Mouse (Mus musculus) embryonic facial prominence, embryonic 15.5 days (tissue): ENCODE measurements around the gene Lama2. TPM values are rescaled to one million over a fixed set of nuclear protein-coding genes. Genes with fewer than 3 reads are reported as not detected.

Experiments
- ATAC-seq: fragments of 200-750 bp; cut with Nextera tagmentation; 2 replicates; pipeline ENCODE4 v1.8.0; 2017; ENCODE audit warnings: low read depth, moderate TSS enrichment; ENCODE audit not compliant: insufficient number of reproducible peaks, low FRiP score, low TSS enrichment
- H3K27ac ChIP-seq: fragments of 300-500 bp; sonication (generic); replicated peaks from 2 replicates; pipeline ENCODE4 v1.5.1; 2015; ENCODE audit warnings: mild to moderate bottlenecking, inconsistent platforms
- H3K27me3 ChIP-seq: fragments of 300-500 bp; sonication (generic); 2 replicates; pipeline ENCODE4 v1.6.1; 2015; ENCODE audit warnings: inconsistent platforms
- H3K36me3 ChIP-seq: fragments of 300-500 bp; sonication (generic); 2 replicates; pipeline ENCODE4 v1.6.1; 2015; ENCODE audit warnings: mild to moderate bottlenecking, inconsistent platforms
- H3K4me1 ChIP-seq: fragments of 300-500 bp; sonication (generic); 2 replicates; pipeline ENCODE4 v1.6.1; 2015; ENCODE audit warnings: inconsistent platforms
- H3K4me2 ChIP-seq: fragments of 300-500 bp; sonication (generic); replicated peaks from 2 replicates; pipeline ENCODE4 v1.6.1; 2015; ENCODE audit warnings: mild to moderate bottlenecking, inconsistent platforms
- H3K4me3 ChIP-seq: fragments of 300-500 bp; sonication (generic); replicated peaks from 2 replicates; pipeline ENCODE4 v1.5.1; 2015; ENCODE audit warnings: mild to moderate bottlenecking, inconsistent platforms
- H3K9ac ChIP-seq: fragments of 300-500 bp; sonication (generic); 2 replicates; pipeline ENCODE4 v1.6.1; 2015; ENCODE audit warnings: inconsistent platforms
- H3K9me3 ChIP-seq: fragments of 300-500 bp; sonication (generic); replicated peaks from 2 replicates; pipeline ENCODE4 v1.6.1; 2016; ENCODE audit warnings: inconsistent platforms
- WGBS: fragments of 180-500 bp; shearing (Covaris S2); methylation state at CpG from one replicate; pipeline ENCODE4 v1.1.7; 2015; 5-methylcytosine and 5-hydroxymethylcytosine counted together
- polyA plus RNA-seq: library from polyadenylated mRNA; unstranded; fragments of >200 nt; fragmentation: Nextera tagmentation; extraction: Ambion mirVana; gene quantifications from 2 replicates; pipeline ENCODE4 v1.2.1, GENCODE M21; 2015

Gene Lama2
- polyA plus RNA-seq, 1 experiment from 2014 or later, result 22.8 TPM

- no peak for ATAC-seq
- 46% methylated on average over 2 of the region's 2 CpGs for WGBS
- Histone ChIP-seq H3K4me3 (no peak overlapping the region), H3K27ac (no peak overlapping the region), H3K36me3 (no peaks in the 10 kb centered on the region), H3K27me3 (no peaks in the 10 kb centered on the region), H3K9me3 (no peaks in the 10 kb centered on the region), H3K4me2 (no peak overlapping the region), H3K9ac (no peak overlapping the region), H3K4me1 (no peaks in the 10 kb centered on the region)
Measured at GRCm38 (mm10) chr10:27382887-27383609, 236.5 kb downstream of the Lama2 start.

GRCm38 (mm10) chr10:27378286-27378685 is 241.3 kb downstream of the Lama2 start:
- Histone ChIP-seq H3K27ac (no peak overlapping the region), H3K4me2 (no peak overlapping the region)

GRCm38 (mm10) chr10:27344278-27344677 is 275.3 kb downstream of the Lama2 start:
- Histone ChIP-seq H3K36me3 (0 out of 2 replicates have a peak, but pooled peaks cover 6% of the 10 kb centered on the region), H3K4me2 (no peak overlapping the region), H3K4me3 (no peak overlapping the region), H3K9ac (no peak overlapping the region), H3K4me1 (no peaks in the 10 kb centered on the region), H3K27me3 (no peaks in the 10 kb centered on the region), H3K27ac (no peak overlapping the region), H3K9me3 (no peaks in the 10 kb centered on the region)
- ATAC-seq, result no peak
- 37% methylated on average over 7 of the region's 7 CpGs for WGBS

More at GRCm38 (mm10) chr10:27378286-27378685, 241.3 kb downstream of the Lama2 start:
- no peaks in the 10 kb centered on the region for H3K4me1 ChIP-seq
- peak; percentile 39 for ATAC-seq
- no peaks in the 10 kb centered on the region for H3K27me3 ChIP-seq
- 15% methylated on average over 1 of the region's 1 CpGs for WGBS
- H3K36me3 ChIP-seq, result no peaks in the 10 kb centered on the region
- no peak overlapping the region for H3K4me3 ChIP-seq
- no peak overlapping the region for H3K9ac ChIP-seq
- H3K9me3 ChIP-seq, result no peaks in the 10 kb centered on the region

- Histone ChIP-seq H3K4me2 (no peak overlapping the region), H3K4me3 (no peak overlapping the region), H3K9me3 (no peaks in the 10 kb centered on the region), H3K27me3 (no peaks in the 10 kb centered on the region), H3K4me1 (no peaks in the 10 kb centered on the region), H3K27ac (no peak overlapping the region), H3K9ac (no peak overlapping the region), H3K36me3 (no peaks in the 10 kb centered on the region)
- no peak for ATAC-seq
- WGBS, result 56% methylated on average over 4 of the region's 4 CpGs
Measured at GRCm38 (mm10) chr10:27322410-27322990, 297.1 kb downstream of the Lama2 start.

GRCm38 (mm10) chr10:27307444-27307843 is 312.1 kb downstream of the Lama2 start:
- Histone ChIP-seq H3K9ac (no peak overlapping the region), H3K36me3 (no peaks in the 10 kb centered on the region), H3K27me3 (no peaks in the 10 kb centered on the region), H3K9me3 (no peaks in the 10 kb centered on the region), H3K4me3 (no peak overlapping the region), H3K27ac (no peak overlapping the region), H3K4me1 (no peaks in the 10 kb centered on the region), H3K4me2 (no peak overlapping the region)
- ATAC-seq, result no peak
- 83% methylated on average over 8 of the region's 8 CpGs for WGBS

- H3K9me3 ChIP-seq, result no peaks in the 10 kb centered on the region
- WGBS, result 47% methylated on average over 3 of the region's 3 CpGs
- no peak overlapping the region for H3K27ac ChIP-seq
- no peaks in the 10 kb centered on the region for H3K27me3 ChIP-seq
- H3K9ac ChIP-seq, result no peak overlapping the region
- no peak overlapping the region for H3K4me3 ChIP-seq
- no peaks in the 10 kb centered on the region for H3K4me1 ChIP-seq
- no peak for ATAC-seq
- no peaks in the 10 kb centered on the region for H3K36me3 ChIP-seq
- no peak overlapping the region for H3K4me2 ChIP-seq
Measured at GRCm38 (mm10) chr10:27305301-27305700, 314.3 kb downstream of the Lama2 start.

GRCm38 (mm10) chr10:27285098-27285860 is 334.3 kb downstream of the Lama2 start:
- no peak overlapping the region for H3K4me2 ChIP-seq
- no peaks in the 10 kb centered on the region for H3K9me3 ChIP-seq
- no peaks in the 10 kb centered on the region for H3K36me3 ChIP-seq
- H3K27me3 ChIP-seq, result no peaks in the 10 kb centered on the region
- H3K4me1 ChIP-seq, result no peaks in the 10 kb centered on the region
- H3K27ac ChIP-seq, result no peak overlapping the region
- H3K4me3 ChIP-seq, result no peak overlapping the region
- WGBS, result 31% methylated on average over 10 of the region's 10 CpGs
- H3K9ac ChIP-seq, result no peak overlapping the region
- ATAC-seq, result no peak

- no peak overlapping the region for H3K27ac ChIP-seq
- no peak for ATAC-seq
- no peak overlapping the region for H3K9ac ChIP-seq
- no peaks in the 10 kb centered on the region for H3K36me3 ChIP-seq
- no peak overlapping the region for H3K4me2 ChIP-seq
- H3K27me3 ChIP-seq, result no peaks in the 10 kb centered on the region
- no peaks in the 10 kb centered on the region for H3K9me3 ChIP-seq
- H3K4me3 ChIP-seq, result no peak overlapping the region
- 88% methylated on average over 2 of the region's 2 CpGs for WGBS
- H3K4me1 ChIP-seq, result no peaks in the 10 kb centered on the region
Measured at GRCm38 (mm10) chr10:27267432-27267831, 352.1 kb downstream of the Lama2 start.

GRCm38 (mm10) chr10:27265812-27266211 is 353.7 kb downstream of the Lama2 start:
- Histone ChIP-seq H3K27me3 (no peaks in the 10 kb centered on the region), H3K36me3 (no peaks in the 10 kb centered on the region), H3K4me3 (no peak overlapping the region), H3K9me3 (no peaks in the 10 kb centered on the region), H3K4me1 (no peaks in the 10 kb centered on the region), H3K4me2 (no peak overlapping the region), H3K9ac (no peak overlapping the region), H3K27ac (no peak overlapping the region)
- ATAC-seq, result no peak
- 50% methylated on average over 2 of the region's 2 CpGs for WGBS

- H3K4me3 ChIP-seq, result no peak overlapping the region
- WGBS, result 50% methylated on average over 2 of the region's 2 CpGs
- ATAC-seq, result no peak
Measured at GRCm38 (mm10) chr10:27264713-27265112, 354.8 kb downstream of the Lama2 start.

GRCm38 (mm10) chr10:27249741-27250140 is 369.8 kb downstream of the Lama2 start:
- Histone ChIP-seq H3K4me1 (no peaks in the 10 kb centered on the region), H3K9ac (no peak overlapping the region), H3K36me3 (no peaks in the 10 kb centered on the region), H3K4me2 (no peak overlapping the region), H3K9me3 (no peaks in the 10 kb centered on the region), H3K4me3 (no peak overlapping the region), H3K27me3 (no peaks in the 10 kb centered on the region), H3K27ac (no peak overlapping the region)
- 83% methylated on average over 1 of the region's 1 CpGs for WGBS
- no peak for ATAC-seq

More at GRCm38 (mm10) chr10:27264713-27265112, 354.8 kb downstream of the Lama2 start:
- no peak overlapping the region for H3K9ac ChIP-seq
- no peaks in the 10 kb centered on the region for H3K27me3 ChIP-seq
- H3K36me3 ChIP-seq, result no peaks in the 10 kb centered on the region
- no peak overlapping the region for H3K4me2 ChIP-seq
- H3K4me1 ChIP-seq, result no peaks in the 10 kb centered on the region
- H3K27ac ChIP-seq, result no peak overlapping the region
- H3K9me3 ChIP-seq, result no peaks in the 10 kb centered on the region
